Mouse (Mus musculus): ENCODE measurements at regions not wholly inside any gene's neighbourhood (a gene's known extent, or its start where the extent isn't known, plus 50 kb on each side); places are given as distances from the start of the nearest gene placed in this dataset.

DNA sequence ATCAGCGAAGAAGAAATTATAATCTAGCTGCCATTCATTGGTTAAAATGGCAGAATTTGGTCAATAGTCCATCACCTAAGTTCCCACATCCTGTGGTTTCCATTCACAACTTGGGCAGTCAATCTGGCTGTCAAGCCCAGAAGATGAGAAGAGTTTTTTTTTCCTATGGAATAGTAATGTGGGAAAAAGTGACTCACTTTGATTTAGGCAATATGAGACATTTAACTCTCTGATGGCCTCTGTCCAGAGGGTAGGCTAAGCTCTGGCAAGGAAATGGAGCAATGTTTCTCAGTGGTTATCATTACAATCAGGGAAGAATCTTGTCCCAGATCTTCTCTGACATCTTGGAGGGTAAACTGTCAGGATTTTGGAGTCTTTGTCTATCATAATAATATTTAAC lies 367.9 kb downstream of the Ets1 start:
- no peak for DNase-seq (ENCODE audit: inconsistent age in 2 of 2, low spot score in 1 of 2)

DNA sequence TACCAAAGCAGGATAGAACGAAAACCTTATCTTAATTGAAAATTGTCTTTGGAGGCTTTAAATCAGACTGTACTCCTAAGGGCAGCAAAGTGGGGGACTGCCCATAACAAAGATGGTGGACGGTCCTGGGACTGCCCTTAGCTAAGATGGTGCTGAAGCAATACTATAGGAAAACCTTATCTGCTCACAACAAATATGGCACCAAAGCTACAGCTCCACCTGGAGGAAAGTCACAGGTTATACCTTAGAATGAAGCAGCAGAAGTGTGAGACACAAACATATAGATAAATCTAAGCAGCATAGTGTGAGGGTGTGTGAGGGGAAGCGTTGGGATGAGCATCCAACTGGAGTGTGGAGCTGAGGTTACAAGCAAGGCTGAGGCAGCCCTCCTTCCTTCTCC lies 368.5 kb downstream of the Ets1 start:
- DNase-seq (ENCODE audit: inconsistent age in 2 of 2, low spot score in 1 of 2), result no peak

DNA sequence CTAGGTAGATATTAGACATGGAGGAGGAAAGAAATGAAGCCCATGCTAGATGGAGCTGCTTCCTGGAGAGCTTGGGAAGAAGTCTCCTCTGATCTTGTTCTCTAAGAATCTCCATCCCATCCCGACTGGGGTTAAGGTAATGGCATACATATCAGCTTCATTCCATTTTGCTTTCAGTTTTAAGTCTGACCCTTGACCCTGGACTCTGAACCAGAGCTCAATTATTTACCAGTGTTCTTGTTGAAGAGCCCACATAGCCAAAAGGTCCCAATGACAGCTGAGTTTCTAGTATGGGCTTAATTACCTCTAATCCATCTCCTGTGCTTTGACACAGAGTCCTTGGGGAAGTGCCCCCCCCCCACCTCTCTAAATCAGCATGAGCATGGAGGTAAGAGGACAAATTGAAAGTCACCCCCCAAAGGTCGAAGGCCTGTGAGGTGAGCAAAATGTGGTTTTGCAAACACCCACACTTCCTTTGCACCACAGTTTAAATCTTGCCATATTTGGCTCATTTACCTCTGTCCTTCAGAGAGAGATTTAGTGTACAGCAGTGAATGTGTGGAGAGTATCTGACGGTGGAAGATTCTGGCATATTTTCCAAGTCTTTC lies 371.5 kb downstream of the Ets1 start:
- DNase-seq (ENCODE audit: inconsistent age in 2 of 2, low spot score in 1 of 2), result no peak

DNA sequence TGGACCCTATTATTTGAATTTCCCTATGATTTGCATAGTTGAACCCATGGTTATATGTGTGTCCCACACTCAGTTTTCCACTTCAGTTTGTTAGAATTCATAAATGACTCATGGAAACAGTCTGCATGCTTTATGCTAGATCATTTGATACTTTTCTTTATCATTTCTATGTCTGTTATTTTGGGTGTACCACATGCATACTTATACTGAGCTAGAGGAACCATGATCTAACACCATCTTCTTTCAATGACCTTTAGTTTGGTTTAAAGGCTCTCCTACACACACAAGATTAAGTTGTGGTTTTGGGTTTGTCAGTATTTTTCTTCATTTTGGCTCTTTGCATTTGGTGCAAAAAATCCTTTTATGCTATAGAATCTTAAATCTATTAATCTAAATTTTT lies 375.2 kb downstream of the Ets1 start:
- DNase-seq (ENCODE audit: inconsistent age in 2 of 2, low spot score in 1 of 2), result no peak

DNA sequence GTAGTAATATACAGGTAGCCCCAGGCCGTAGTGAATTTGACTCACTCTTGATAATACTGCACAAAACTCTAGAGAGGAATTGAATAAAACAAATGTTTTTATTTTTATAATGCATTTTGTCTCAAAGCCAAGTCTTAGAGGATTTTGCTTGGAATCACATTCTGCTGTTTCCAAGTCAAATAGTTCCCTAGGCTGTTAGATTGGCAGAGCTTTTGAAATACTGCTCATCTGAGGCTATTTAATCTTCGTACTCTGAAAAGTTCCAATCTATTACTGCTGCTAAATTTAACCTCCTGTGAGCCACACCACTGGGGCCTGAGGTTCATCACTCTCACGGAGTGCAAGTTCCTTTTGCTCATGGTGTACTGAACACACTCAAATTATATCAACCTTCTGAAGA lies 399.4 kb downstream of the Ets1 start:
- DNase-seq (ENCODE audit: inconsistent age in 2 of 2, low spot score in 1 of 2), result no peak

DNA sequence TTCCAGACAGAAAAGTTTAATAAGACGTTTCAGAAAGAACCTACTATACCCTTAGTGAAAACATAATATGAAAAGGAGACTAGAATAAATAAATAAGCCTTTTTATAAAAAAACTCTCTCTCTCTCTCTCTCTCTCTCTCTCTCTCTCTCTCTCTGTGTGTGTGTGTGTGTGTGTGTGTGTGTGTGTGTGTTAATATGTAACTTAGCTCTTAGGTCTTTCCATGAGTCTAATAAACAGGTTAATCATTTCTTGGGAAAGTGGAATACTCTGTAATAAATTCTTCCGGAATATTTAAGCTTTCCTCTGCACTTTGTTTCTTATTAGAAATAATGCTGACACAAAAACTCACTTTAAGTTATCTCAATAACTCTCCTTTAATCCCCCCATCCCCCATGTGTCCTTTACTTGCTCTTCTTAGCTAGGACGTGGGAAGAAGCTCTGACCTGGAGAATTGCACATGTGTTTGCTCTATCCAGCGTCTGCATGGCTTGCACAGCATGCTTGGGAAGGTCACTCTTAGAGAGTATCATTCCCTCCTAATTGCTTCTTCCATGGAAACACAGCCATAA lies 403.3 kb downstream of the Ets1 start:
- no peak for DNase-seq (ENCODE audit: inconsistent age in 2 of 2, low spot score in 1 of 2)

DNA sequence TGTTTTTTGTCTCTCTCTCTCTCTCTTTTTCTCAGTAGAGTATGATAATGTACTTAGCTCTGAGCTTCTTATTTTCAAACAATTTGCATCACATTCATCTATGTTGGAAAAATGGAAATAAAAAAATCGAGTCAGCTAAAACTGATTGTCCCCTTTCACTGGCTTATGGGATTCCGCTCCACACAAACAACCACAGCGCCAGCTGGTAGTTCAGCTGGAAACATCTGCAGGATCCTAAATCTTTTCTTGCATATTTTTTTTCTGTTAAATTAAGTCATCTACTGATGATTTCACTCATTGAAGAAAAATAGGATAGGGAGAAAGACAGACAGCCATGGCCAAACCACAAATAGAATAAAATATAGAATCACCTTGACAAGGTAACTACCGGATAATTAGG lies 414.8 kb downstream of the Ets1 start:
- no peak for DNase-seq (ENCODE audit: inconsistent age in 2 of 2, low spot score in 1 of 2)

DNA sequence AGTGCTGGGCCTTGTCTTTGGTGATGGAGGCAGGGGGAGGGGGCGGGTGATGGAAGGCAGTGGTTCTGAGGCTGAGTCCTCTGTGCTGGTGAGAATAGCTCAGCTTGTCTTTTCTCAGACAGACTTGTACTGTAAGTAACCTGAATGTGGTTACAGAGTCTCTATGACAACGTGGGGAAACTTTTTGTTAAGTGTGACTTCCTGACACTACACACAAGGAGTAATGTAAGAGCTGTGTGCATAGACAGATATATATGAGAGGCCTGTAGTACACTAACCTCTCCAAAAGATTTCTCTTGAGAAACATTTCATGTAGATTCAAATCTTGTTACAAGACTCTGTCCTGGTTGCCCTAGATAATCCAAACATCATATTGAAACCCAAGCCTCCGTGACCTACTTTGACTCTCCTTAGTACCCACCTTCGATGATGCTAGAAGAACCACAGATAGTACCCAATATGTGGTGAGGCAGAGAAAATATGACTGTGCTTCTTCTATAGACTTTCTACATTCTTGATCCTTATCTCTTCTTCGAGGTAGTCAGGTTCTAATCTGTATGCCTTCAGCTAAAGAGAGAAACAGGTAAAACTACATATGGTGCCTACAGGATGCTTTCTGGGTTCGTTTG lies 424.7 kb downstream of the Ets1 start:
- no peak for DNase-seq (ENCODE audit: inconsistent age in 2 of 2, low spot score in 1 of 2)

DNA sequence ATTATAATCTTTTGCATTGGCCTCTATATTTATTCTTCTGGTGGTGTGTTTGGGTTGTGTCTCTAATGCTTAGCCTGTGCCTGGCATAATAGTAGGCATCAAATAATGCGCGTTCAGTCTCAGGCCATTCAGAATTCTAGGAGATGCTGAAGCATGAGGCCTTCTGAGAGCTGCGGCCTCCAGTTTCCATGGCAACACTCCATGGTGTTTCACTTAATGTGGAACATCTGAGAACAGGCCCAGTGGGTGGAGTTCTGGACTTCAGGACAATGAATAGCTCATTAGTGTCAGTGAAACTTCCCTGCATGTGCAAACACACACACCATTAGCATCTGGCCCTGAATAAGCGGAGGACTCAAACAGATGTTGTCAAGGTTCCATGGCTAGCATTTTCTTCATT lies 426.5 kb downstream of the Ets1 start:
- no peak for DNase-seq (ENCODE audit: inconsistent age in 2 of 2, low spot score in 1 of 2)

DNA sequence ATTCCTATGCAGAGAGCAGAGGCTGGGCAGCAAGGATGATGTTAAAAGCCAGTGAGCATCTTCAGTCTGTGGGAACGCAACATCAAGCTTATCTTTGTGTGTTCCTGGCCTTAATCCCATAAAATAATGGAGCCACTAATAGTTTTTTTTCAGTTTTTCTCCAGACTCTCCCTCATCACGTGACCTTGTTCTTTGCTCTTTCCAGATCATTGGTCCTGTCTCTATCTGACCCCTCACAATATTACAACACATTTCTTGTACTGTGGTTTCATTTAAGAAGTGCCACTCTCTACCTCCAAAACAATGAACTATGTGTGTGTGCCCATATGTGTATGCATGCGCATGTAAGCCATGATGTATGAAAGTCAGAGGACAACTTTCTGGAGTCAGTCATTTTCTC lies 429.3 kb downstream of the Ets1 start:
- DNase-seq (ENCODE audit: inconsistent age in 2 of 2, low spot score in 1 of 2), result no peak

DNA sequence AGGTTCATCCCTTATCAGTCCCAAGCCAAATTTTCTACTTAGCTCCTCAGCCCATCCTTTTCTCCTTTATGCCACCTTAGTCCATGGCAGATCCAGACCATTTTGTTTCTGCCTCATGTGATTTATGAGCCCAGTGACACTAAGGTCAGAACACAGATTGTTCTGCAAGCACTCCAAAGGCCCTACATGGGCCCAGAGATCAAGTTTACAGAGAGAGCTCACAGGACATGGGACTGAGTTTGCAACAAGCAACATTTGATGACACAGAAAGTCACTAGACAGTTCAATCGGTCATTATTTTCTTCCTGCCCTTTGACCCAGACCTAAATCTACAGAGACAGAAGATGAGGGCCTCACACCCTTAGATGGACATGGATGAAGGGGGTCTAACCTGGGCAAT lies 431.5 kb downstream of the Ets1 start:
- no peak for DNase-seq (ENCODE audit: inconsistent age in 2 of 2, low spot score in 1 of 2)

DNA sequence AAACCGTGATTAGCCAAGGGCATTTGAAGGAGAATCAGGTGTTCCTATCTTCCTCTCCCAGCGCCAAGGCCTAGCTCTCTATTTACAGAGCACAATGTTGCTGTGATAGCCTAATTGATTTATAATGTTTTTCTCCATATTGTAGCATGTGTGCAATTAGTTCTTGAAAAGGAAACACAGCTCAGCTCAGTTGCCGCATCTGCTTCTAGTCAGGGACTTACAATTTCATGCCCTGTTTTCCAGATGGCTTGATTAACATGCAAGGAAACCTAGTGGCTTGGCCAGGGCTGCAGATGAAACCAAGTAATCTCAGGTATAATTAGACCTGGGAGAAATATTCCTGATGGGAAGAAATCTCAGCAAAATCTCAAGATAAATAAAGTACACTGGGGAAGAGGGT lies 434.1 kb downstream of the Ets1 start:
- DNase-seq (ENCODE audit: inconsistent age in 2 of 2, low spot score in 1 of 2), result no peak

DNA sequence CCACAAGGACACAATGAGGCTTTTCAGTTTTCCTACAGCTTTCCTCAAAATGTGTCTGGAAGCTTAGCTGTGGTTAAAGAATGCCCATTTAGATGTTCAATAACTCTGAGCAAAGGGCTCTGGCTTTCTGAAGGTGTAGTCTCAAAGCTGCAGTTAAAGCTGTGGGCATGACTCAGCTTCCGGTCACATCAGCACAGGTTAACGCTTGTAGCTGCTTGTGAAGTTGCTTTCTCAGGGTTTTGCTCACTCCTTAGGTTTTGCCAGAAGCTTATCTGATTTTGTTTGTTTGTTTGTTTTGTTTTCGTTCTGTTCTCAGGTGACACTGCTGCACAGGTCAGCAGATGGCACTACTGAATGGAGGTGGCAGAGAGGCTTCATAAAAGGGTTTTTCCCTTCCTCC lies 444.2 kb downstream of the Ets1 start:
- no peak for DNase-seq (ENCODE audit: inconsistent age in 2 of 2, low spot score in 1 of 2)

DNA sequence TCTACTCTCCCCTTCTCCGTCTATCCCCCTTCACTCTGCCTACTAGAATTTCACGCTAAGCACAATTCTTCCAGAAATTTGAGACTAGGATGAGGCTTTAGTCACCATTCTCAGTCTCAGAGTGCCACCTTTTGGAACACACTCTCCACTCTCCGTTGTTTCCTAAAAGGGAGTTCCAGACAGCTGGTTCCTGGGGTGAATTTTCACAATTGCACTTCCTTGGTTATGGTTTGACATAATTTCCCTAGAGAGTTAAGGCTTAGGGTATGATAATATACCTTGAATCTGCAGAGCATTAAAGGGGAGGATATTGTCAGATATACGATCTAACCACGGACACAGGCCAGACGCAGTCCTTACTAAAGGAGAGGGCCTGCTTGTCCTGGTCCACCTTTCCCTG lies 444.8 kb downstream of the Ets1 start:
- DNase-seq (ENCODE audit: inconsistent age in 2 of 2, low spot score in 1 of 2), result peak in 1 of 2 experiments; percentile 48

DNA sequence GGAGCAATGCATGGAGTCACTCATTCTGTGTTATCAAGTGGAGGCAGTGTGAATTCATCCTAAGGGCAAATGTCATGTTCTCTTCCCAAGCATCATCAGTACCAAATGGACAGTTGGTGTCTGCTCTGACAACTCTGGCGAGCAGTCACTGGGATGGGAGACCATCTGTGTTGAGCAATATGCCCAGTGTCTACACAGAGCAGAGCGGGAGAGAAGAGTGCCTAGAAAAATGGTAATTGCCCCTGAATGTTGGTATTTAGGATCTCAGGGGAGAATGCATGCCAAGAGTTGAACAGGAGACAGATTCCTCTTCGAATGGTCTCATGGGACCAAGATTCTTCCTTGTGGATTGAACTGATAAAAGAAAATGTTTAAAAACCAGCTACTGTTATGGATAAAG lies 454.0 kb downstream of the Ets1 start:
- no peak for DNase-seq (ENCODE audit: inconsistent age in 2 of 2, low spot score in 1 of 2)

DNA sequence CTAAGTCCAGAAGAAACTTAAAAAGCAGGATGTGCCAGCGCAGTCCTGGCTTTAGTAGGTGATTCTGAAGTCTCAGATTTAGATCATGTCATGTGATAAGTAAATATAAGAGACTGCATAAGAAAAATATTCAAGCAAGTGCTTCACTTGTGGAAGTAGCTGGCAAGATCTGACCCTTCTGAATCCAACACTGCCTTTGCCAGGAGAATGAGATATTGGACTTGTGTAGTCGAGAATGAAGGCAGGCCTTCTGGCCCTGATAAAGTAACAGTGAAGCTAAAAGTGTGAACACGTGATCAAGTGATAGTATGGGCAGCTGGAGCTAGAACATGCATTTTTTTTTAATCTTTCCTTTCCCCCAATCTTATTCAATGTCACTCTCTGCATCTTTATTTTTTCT lies 455.6 kb downstream of the Ets1 start:
- DNase-seq (ENCODE audit: inconsistent age in 2 of 2, low spot score in 1 of 2), result no peak

DNA sequence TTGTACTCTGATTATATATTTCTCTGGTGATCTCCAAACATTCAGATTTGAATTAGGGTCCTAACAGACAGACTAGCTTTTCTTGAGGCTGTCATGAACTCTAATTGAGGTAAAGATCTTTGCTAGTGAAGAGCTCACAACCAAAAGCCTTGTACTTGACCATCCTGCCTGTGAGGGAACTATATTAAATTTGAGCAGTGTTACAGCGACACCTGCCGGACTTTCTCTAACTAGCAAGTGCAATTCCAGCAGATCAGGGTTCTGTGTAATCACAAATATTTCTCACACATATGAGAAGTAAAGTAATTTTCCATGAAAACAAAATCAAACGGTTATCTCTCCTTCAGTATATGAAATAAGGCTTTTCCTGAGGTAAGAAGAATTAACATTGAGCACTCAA lies 459.6 kb downstream of the Ets1 start:
- DNase-seq (ENCODE audit: inconsistent age in 2 of 2, low spot score in 1 of 2), result peak; percentile 54 to 90

DNA sequence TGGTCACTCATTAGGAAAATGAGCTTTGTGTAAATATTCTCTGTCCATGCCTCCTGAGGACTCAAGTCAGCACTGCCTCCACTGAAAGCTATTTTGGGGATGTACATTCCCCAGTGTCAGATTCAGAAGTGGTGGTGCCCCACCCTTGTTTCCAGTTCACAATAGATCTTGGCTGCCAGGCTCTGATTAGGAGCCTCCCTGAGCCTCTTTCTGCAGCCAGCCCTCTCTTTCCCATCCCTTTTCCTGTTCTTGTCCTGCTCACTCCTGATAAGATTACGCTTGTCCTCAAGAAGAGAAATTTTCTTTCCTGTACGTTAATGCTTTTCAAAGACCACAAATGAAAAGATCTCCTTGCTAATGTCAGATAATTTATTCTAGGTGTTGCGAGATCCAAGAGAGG lies 465.2 kb downstream of the Ets1 start:
- DNase-seq (ENCODE audit: inconsistent age in 2 of 2, low spot score in 1 of 2), result peak; percentile 35 to 52

DNA sequence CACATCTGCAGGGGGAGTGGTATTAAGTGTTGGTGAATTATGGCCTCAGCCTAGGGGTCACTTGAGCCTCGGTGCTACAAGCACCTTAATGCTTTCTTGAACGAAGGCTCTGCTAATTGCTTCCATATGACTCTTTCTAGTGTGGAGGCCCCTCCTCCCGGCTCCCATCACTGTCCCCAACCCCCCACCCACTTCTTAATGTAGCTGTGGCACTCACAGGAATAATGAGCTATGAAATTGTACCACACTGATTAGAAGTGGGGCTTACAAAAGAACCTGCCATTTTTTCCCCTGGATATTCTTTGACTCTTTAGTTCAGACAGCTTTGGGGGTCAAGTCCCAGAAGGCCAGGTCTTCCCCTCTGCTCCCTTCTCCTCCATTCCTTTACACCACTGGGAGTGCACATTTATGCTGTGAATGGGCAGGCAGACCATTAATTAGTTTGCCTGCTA lies 468.6 kb downstream of the Ets1 start:
- DNase-seq (ENCODE audit: inconsistent age in 2 of 2, low spot score in 1 of 2), result no peak

DNA sequence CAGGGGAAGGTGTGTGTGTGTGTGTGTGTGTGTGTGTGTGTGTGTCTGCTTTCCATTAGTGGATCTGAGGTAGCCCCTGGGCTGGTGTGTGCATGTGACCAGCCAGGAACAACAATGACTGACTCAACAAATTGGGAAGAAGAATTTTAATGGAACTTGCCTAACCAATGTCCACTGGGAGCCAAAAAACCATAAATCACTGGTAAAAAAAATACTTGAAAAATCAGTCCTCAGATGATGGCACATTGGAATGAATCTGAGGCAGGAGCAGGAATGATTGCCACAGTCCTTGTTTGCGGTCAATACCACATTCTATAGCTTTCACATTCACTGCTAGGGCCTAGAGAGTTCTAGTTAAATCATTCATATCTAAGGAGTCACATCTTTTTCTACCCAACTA lies 487.8 kb downstream of the Ets1 start:
- DNase-seq (ENCODE audit: inconsistent age in 2 of 2, low spot score in 1 of 2), result no peak

DNA sequence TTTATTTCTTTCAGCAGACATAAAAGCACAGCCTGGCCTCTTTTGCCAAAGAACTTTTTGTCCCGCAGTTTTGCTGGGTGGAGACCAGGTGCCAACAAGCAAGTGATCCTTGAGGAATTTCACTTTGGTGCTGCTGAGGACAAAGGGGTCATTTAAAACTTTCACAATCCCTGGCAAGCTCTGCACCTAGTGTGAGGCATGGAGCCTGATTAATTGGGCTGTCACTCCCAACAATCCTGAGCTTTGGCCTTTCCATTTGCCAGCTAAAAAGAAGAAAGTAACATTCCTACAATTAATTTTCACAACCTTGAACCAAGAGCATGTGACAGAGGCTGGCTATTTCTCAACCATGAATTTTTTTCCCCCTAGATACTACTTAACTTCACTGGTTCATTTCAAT lies 516.2 kb downstream of the Ets1 start:
- DNase-seq (ENCODE audit: inconsistent age in 2 of 2, low spot score in 1 of 2), result peak; percentile 14 to 78

DNA sequence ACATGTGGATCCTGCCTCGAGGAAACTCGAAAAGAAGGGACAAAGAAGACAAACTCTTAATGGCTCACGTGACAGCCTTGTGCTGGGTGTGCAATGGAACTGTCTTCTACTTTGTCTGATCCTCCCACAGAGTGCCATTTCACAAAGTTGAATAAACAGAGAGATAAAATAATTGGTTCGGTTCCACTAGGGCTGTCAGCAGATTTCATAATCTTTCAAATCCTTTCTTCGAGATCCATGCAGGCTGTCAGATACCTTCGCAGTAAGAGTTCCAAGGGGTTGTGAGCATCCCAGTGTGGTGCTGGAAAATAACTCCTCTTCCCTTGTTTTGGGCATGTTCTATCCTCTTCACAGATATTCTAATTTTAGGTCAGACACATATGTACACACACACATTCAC lies 532.1 kb downstream of the Ets1 start:
- peak in 1 of 2 experiments; percentile 10 for DNase-seq (ENCODE audit: inconsistent age in 2 of 2, low spot score in 1 of 2)

DNA sequence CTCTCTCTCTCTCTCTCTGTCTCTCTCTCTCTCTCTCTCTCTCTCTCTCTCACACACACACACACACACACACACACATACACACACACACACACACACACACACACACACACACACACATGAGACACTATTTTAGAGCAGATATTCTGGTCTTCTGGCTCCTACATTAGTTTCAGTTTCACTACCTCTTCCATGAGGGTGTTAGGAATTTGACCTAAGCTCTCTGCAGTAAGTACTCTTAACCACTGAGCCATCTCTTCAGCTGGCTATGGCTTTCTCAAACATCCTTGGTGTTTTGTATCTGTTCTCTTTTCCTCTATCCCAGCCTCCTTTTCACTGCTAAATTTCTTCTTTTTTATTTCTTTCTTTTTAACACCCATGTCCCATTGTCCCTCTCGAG lies 533.1 kb downstream of the Ets1 start:
- peak in 1 of 2 experiments; percentile 12 for DNase-seq (ENCODE audit: inconsistent age in 2 of 2, low spot score in 1 of 2)

Data from adrenal gland, adult (tissue).